Mouse (Mus musculus): ENCODE data around the gene Selenop.

GRCm38 (mm10) chr15:3319929-3320328 lies 51.6 kb downstream of the Selenop start:
- no peak for TF ChIP-seq GATA1 (IDR thresholded peaks at IDR 0.05; ENCODE audit: borderline replicate concordance, low read length)
- no peak for TF ChIP-seq FLI1 (IDR thresholded peaks at IDR 0.05; ENCODE audit: low read length)
